Mouse (Mus musculus): Measurements from ENCODE around the gene Acy3.

- TF ChIP-seq CTCF (conservative IDR thresholded peaks at IDR 0.05 in 1 of 2, IDR thresholded peaks at IDR 0.05 in 1 of 2; ENCODE audit: low read depth in 2 of 2, low read length in 2 of 2) (no peak), MEF2A (IDR thresholded peaks at IDR 0.05; ENCODE audit: borderline replicate concordance, low read depth, low read length) (no peak), POLR2A (IDR thresholded peaks at IDR 0.05; ENCODE audit: low read depth, low read length) (no peak), MXI1 (IDR thresholded peaks at IDR 0.05; ENCODE audit: low read depth, low read length) (no peak), EP300 (IDR thresholded peaks at IDR 0.05; ENCODE audit: low read length) (no peak), USF2 (conservative IDR thresholded peaks at IDR 0.05; ENCODE audit: low read depth, low read length) (no peak), ETS1 (conservative IDR thresholded peaks at IDR 0.05; ENCODE audit: low read depth, low read length) (no peak), JUN (IDR thresholded peaks at IDR 0.05; ENCODE audit: insufficient read depth, low read depth, low read length) (no peak), HCFC1 (IDR thresholded peaks at IDR 0.05; ENCODE audit: low read depth, low read length) (no peak)
Observed at GRCm38 (mm10) chr19:3992416-3992815, 6.0 kb downstream of the Acy3 start, which contains the start of gene Tbx10.

All from CH12.LX (cell line).